Mouse (Mus musculus): ENCODE measurements around the gene Chkb.
A peak's percentile ranks its signal among the peaks of the same experiment; 100 is the strongest.

The Chkb gene

GRCm38 (mm10) chr15:89399716-89400115 lies 30.0 kb downstream of the Chkb start:
- DNase-seq (ENCODE audit: low spot score) = no peak

DNA sequence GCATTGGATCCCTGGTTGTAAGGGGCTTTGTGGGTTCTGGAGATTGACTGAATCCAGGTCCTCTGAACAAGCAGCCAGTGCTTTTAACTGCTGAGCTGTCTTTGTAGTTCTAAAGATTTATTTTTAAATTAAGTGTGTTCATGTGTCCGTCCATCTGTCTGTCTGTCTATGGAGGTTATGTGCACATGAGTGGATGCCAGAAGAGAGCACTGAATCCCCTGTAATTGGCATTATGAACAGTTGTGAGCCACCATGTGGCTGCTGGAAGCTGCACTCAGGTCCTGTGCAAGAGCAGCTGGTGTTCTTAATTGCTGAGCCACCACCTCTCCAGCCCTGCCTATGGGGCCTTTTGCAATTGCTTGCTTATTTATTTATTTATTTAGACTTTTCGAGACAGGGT lies 31.6 kb downstream of the Chkb start:
- DNase-seq (ENCODE audit: low spot score) = peak; percentile 68

DNA sequence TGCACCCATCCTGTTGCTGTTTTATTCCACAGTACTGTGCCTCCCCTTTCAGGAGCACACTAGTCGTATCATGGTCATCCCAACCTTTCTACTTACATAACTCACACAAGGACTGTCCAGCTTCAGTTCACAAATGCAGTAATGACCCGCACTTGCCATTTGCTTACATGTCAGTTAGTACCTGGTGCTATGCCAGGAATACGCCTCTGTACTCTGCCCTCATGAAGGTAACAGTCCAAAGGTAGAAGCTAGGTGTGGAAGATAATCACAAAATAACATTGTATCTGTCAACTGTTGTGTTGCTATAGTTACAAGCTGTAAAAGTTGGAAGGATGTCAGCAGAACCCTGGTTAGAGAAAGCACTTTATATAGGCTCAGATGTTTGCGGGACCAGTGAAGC lies 32.8 kb downstream of the Chkb start:
- DNase-seq (ENCODE audit: low spot score) = no peak

DNA sequence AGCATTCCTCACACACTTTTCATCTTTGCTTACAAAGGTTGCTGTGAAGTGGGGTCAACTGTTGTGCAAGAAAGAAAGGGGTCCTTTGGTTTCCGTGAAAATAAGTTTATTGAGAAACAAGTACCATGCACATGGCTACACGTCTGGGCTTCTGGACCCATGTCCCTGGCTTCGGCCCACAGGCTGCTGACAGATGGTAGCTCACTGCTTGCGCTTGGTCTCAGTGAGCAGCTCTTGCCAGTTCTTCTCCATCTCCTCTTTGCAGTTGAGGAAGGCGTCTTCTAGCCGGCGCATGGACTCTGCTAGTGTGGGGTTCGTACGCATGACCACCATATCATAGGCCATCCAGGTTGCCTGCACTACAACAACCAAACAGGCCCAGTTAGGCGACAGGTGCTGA lies 39.6 kb downstream of the Chkb start:
- DNase-seq (ENCODE audit: low spot score) = no peak

DNA sequence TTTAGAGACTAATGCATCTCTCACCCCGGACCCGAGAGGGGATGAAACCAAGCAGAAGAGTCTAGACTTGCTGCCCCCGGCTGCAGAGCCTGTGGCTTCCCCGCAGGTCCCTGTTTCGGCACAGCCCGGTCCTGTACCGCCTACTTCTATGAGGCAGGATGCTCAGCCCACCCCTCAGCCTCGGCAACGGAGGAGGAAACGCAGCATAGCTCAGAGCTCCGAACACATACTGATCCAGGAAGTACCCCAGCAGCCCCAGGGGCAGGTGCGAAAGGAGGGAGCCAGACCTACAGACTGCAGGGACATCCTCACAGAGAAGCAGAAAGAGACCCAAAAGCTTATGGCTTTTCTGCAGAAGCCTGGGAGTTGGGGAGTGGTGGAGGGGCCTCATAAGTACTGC lies 42.6 kb downstream of the Chkb start:
- DNase-seq (ENCODE audit: low spot score) = no peak

DNA sequence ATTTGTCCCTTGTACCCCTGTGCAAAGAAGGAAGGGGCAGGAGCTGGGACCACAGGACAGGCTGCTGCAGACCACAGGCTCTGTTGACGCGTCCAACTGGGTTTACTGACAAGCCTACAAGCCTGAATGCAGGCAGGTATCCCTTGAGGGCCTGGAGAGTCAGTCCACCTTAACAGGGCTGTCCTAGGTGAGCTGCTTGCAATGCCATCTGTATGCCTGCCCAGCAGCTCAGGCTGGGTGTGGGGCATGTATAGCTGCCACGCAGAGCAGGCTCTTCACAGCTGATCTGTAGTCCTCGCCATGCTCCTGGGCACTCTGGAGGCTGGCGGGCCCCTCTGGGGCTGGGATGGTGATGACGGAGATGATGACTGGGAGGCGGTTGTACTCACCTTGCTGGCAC lies 45.1 kb downstream of the Chkb start, which contains the start of gene Klhdc7b:
TSS of gene Klhdc7b (plus strand) at position 301 of the 400 bp plus-strand sequence.
- DNase-seq (ENCODE audit: low spot score) = no peak

DNA sequence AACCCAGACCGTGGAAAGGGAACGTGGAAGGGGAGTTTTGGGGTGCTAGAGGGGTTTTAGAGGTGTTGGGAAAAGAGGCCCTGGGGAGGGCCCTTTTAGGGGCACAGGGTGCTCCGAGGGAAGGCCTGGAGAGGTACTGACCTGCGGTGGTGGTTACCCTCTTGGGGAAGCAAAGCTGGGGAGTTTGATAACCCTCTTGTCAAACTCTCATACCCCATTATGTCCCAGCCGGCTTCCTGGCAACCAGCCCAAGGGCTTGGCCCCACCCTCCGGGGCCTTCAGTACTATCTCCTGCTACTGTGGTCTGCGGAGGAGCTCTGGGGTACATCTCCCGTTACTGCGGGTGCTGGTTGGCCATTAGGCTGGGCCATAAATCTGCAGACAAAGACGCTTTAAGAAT lies 50.3 kb downstream of the Chkb start:
- DNase-seq (ENCODE audit: low spot score) = no peak

DNA sequence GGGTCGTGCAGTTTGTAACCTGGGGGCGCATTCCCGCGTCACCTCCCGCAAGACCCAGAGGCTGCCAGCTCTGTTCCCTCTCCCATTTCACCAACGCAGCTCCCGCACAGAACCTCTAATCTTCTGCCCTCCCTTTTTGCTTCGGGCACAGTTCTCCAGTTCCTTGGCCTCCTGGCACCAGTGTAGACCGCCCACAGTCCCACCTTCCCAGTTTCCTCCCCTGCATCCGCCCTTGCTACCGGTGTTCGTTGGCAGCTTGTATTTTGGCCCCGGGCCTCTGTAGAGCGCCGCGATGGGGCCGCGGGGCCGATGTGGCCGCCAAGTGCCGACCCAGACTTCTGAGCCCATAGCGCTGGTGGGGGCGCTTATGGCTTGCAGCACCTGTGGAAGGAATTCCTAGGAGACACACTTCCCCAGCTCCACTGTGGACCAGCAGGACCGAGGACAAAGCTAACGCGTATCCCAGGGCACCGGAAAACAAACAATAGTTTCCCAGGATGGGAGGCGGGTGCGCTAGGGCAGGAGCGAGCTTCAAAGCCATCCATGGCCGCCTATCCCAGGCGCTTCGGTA lies 50.8 kb downstream of the Chkb start, which contains the start of gene Odf3b:
TSS of gene Odf3b (minus strand) at position 452 of the 571 bp plus-strand sequence.
- peak; percentile 36 for DNase-seq (ENCODE audit: low spot score)

- no peak for DNase-seq (ENCODE audit: low spot score)
Measured at GRCm38 (mm10) chr15:89377938-89378828, 51.5 kb downstream of the Chkb start.

GRCm38 (mm10) chr15:89377362-89377761 lies 52.3 kb downstream of the Chkb start:
- peak; percentile 10 for DNase-seq (ENCODE audit: low spot score)

DNA sequence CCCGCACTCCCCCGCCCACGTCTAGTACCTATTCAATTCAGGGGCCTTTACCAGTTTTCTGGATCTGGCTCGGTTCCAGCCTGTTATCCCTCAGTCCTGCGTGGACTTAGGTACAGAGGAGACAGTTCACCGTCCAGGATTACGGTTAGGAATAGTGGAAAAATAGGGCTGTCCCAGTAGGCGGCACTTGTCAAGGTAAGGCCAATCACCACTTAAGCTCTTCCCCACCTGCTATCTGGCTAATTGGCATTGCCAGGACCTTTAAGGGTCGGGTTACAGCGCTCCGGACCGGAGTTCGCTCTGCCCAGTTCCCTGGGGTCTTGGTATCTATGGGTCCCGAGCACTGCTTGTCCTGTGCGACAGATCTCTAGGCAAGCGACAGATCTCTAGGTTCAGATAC lies 52.8 kb downstream of the Chkb start, which contains the start of gene Tymp:
TSS of gene Tymp (minus strand) at position 83 of the 400 bp plus-strand sequence.
- DNase-seq (ENCODE audit: low spot score) = no peak

Measured in retina, embryonic 14.5 days (tissue).